Mouse (Mus musculus): ENCODE measurements at regions not wholly inside any gene's neighbourhood (a gene's known extent, or its start where the extent isn't known, plus 50 kb on each side); places are given as distances from the start of the nearest gene placed in this dataset.
A peak's percentile ranks its signal among the peaks of the same experiment; 100 is the strongest.

DNA sequence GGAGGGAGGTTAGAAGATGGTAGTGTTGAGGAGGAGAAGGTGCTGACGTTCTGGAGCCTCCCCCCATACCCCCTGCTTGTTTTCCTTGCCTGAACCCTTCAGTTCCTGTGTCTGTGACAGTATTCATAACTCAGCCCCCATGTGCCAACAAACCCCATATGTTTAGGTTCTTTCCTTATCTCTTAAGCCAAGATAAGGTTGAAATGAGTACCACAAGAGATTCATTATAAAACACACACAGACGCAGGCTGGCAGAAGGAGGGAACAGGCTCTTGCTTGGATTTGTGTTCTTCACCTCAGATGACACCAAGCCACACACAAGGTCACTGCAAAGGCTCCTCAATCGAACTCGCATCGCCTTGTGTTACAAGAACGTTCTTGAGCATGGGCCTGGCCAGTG lies 162.9 kb upstream of the Arid2 start:
- no peak for DNase-seq

DNA sequence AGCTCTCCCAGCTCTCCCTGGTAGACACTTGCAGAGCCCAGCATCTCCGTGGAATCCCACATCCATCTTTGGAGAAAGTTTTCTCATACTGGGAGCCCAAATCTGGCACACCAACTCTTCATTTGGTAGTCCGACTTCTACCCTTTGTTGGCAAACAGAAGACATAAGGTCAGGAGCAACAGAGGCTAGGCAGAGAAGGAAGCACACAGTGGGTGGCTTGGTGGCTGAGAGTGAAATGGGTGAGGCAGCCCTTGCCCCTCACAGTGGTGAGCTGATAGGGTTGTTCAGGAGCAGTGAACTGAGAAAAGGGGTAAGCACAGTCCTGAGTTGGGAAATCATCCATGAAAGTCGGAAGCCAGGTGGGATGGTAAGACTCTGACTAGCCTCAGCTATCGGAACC lies 157.6 kb upstream of the Arid2 start:
- no peak for DNase-seq

DNA sequence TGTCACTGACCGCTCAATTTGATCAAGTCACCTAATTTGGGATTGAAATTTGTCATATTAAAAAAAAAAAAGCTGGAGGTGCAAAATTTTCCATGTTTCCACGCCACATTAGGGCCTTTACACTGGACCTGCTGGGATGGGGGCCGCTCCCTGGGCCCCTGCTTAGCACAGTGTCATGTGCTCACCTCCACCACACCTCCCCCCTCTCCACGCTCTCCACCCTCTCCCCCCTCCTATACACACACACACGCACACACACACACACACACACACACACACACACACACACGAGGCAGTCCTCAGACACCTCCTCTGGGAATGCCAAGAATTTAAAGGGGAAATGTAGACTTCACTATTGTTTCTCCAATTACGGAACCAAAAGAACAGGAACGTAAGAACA lies 156.8 kb upstream of the Arid2 start:
- DNase-seq = no peak

DNA sequence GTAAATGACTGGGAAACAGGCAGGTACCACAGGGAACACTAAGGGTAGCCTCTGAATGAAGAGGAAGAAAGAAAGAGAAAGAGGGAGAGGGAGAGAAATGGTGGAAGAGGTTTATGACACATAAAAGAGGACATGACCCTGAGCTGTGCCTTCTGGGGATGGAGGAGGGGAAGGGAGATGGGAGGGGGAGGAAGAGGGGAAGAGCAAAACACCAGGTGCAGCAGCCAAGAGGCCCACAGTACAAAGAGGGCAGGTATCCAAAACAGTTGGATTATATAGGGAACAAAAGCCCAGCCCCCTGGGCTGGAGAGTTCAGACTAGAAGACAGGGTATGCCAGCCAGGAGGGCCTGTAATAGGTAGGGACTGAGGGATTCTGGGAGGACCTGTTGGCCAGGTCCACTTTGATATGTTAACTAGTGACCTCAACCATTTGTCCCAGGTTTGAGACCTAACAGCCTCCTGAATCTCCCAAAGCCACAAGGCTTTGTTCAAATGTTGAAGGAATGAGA lies 155.7 kb upstream of the Arid2 start:
- DNase-seq = no peak

DNA sequence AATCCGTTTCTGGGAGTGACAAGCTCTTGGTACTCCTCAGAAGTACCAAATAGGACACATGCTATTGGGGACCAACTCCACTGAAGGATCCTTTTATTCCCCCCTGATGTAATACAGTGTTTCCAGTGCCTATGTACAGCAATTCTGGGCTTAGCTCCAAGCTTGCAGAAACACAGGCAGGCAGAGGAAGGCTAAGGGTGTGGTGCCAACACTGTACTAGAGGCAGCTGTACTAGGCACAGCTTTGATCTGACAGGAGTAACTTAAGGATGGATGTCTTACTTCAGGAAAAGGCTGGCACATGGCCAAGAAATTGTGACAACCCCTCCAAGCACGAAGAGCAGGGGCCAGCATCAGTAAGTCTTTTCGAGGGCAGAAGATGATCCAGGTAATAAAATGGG lies 154.7 kb upstream of the Arid2 start:
- no peak for DNase-seq

DNA sequence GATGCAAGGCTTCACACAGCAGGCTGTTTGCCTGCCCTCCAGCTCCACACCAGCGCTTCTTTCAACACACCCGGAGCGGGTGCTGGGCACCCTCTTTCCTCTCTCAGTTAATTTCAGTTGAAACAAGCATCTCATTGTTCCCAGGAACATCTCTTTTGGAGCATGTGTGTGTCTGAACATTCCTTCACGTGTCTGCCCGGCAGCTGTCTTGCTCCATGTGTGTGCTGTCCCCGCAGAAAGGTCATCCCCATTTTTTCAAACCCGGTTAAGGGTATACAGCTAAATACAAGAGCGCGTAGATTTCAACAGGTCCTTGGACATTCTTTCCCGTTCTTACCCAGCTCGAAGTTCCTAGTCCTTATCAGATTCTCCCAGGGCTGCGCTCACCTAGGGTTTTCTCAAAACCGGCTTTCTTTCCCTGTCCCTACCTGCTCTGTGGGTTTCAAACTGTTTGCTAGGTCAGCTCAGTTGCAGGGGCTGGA lies 152.0 kb upstream of the Arid2 start:
- no peak for DNase-seq

DNA sequence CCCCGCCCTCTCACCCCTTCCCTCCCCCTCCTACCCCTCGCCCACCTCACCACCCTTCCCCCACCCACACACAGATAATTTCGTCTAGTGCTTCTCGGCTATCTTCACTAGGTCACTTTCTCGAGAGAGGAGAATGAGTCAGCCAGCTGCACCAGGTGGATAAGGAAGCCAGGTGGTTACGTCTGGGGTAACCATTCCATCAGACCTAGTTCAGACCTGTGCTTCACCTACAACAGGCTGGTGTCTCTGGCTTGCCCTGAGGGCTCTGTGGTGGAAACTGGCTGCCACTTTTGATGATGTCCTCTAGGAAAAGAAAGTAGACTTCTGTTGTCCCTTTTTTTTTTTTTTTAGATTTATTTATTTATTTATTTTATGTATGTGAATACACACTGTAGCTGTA lies 151.5 kb upstream of the Arid2 start:
- DNase-seq = no peak

DNA sequence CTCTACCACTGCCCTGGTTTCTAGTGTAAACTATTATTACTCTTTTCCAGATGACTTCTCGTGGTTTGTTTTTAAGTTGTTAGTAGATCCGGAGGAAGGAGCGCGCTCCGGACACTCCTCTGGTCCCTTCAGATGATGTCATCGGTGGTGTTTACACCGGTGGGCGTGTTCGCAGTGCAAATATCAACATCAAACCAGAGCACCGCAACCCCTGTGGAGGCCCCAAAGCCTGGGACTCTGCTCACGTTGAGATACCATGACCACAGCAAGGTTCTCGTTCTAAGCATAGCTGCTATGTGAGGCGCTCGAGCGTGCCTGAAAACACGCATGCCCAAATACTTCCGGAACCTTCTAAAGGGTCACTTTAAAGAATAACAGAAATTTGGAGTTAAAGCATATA lies 149.8 kb upstream of the Arid2 start:
- DNase-seq = no peak

DNA sequence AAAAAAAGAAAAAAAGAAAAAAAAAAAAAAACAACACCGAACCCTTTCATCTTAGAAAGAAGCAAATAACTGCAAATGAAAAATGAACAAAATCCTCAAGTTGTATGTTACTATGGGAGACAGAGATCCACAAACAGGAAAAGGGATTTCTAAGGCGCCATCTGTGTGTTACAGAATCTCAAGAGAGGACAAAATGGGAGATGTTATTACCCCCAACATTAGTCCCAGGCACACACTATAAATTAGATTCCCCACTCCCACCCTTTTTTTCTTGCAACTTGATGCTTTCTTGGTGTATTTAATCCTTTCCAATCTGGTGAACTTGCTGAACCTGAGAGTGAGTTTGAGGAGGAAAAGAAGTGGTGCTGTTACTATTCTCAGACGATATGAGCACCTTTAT lies 149.4 kb upstream of the Arid2 start:
- DNase-seq = no peak

DNA sequence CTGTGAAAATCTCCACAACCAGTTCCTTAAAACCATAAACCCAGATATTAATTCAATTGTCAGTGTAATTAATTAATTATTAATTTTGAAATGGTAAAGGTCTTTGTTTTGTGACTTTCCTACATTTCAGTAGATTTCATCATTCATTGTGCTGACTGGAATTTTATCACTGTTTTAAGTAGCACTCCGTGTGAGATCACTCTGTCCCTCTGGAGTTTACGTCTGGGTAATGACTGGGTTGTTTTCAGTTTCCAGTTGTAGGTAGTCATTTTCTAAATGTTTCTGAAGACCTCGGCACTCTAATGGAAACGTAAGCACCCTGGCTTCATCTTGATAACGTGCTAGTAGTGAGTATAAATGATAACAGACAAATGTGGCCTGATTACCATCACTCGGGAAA lies 133.8 kb upstream of the Arid2 start:
- DNase-seq = no peak

DNA sequence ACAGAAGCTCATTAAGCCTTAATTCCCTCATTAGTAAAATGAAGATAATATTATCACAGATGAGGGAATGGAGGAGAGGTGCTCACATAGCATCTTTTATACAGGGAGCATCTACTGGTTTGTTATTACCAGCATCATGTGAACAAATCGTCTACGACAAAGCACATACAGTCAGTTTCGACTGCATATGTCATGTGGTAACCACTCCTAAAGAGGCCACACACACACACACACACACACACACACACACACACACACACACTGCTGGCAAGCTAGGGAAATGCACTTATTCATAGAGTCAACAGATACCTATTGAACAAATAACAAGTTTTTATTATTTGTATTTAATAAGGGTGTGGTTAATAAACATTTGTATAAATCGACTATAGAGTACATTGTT lies 129.0 kb upstream of the Arid2 start:
- no peak for DNase-seq

DNA sequence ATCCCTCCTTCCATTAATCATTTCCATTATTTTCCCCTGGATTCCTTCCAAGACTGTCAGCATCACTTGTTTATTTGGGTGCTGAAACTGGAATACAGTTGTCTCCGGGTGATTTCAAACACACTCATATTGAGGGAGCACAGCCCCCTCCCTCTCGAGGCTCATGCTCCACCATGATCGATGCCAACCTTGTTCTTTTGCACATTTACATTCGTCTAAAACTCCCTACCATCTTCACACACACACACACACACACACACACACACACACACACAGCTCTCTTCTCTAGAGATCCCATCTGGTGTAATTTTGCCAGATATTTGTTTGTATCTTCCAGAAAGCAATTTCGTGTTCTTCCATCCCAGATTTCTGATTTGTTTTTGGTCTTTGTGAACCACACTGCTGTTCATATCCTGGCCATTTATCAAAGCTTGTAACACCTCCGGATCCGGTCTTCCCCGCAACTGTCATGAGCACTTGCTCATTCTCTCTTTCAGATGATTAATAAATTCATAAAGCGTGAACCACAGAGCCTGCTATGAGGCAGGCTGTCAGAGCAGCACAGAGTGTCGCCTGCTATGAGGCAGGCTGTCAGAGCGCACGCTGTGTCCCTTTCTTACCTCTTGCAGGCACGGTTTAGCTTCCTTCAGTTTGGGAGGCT lies 122.4 kb upstream of the Arid2 start:
- DNase-seq = no peak

DNA sequence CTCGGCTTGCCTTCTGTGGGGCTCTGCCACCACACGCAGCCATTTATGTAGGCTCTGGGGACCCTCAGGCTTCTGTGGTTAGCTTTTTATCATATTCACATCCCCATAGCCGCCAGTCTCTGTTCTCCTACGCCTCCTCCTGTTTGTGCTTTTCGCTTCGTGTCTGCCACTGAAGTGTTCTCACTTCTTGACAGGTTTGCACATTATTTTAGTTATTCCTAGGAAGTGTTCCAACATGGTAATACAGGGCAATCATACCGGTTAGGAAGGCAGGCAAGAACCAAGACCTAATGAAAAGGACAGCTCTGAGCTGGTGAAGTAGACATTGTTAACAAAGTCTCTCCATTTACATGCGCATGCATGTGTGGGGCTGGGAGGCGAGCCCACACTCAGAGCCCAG lies 120.1 kb upstream of the Arid2 start:
- DNase-seq = no peak

DNA sequence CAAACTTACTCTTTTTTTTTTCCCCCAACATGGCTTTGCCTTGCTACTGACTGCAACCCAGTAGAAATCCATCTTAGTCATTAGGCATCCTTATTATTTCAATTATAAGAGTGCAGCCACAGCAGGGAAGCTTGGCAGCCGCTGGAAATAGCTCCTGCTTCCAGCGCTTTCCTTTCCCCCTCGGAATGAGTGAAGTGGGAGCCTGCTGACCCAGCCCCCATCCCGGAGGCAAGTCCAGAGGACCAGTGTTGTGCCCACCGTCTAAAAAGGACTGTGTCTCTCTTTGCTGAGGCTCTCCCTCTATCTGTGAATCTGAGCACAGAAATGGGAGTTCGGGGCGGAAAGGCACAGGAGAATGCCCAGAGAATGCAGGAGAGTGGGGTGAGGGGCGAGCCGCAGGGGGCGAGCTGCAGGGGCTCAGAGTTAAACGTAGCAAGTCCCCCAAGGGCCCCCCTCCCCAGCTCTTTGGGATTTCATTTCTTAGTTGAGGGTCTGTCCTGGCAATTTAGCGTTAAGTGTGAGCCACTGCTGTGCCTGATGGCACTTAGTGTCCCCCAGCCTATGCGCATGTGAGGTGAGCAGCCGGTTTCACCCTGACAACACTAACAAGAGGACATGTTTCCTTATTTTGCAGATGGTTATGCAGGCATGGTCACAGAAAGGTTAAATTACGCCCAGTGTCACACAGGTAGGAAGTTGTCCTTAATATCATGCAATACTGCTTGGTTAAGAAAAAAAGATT lies 117.4 kb upstream of the Arid2 start:
- no peak for DNase-seq

DNA sequence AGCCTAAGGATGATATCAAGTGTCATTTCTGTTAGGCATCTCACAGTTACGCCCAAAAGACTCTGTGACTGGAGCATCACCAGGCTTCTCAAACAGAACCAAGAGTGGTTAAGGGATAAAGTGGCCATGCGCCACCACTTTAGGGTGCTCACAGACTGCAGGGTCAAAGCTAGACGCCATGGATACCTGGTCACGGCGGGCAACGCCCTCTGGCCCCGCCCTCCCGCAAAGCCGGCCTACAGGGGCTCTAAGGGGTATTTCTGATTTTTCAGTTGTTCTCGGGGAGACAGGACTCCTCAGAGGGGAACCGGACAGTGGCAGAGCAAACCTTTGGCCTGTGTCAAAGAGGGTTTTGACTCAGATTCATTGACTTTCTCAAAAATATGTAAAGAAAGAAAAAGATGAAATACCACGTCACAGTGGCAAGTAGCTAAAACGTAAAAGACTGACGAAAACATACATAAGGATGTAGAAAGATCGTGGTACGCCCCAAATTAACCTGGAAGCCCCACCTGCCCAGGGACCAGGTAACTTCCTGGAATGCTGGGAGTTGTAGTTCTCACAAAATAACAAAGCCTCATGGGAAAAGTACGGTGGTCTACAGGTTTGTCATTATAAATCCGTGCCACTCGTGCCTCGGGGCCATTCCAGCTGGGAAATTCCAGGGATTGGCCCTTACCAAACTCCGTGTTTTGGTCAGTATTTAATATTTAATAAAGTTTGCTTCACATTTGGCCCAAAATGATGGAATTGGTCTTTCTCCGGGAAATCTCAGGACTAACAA lies 116.1 kb upstream of the Arid2 start:
- DNase-seq = peak; percentile 51

DNA sequence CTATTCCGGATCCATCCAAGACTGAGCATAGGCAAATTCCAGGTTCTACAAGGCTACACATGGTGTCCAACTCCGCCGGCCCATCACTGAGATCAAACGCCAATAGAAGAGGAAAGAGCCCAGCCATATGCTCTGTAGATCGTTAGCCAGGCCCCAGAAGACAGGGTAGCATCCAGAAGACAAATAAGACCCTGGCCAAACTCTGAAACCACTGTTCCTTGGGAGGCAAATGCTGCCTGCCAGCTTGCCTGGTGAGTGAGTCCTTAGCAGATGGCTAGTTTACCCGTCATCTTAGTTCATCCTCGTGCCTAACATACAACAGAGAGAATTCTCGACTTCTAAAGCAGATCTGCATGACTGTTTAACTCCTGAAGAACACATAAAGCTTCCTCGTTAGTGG lies 109.4 kb upstream of the Arid2 start:
- no peak for DNase-seq

DNA sequence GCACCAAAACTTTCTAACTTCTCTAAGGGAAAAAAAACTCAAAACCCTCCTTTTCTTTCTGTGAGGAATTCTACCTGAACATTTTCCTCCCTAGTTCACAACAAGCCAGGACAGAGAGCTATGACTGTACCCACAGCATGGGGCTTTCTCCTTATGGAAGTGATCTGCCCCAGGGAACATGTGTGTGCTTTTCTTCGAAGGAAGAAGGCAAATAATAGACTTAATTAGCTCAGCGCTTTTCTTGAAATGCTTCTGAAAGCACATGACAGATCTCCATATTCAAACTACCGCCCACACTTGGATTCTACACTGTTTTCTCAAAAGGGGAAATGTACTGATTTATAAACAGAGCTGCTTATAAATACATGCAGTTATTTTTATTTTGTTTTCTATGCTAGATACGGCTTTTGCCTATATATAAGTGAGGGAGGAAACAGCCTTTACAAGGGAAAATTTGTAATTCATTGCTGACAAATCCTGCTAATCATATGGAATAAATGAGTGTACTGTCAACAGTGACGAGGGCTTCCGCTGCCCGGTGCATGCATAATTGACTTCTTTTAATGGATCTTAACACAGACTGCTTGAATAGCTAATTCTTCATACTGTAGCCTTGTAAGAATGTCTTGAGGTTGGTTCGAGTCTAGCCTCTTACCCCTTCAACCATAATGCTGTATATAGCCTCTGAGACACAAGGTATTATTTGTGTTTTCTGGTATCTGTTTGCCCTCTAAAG lies 108.8 kb upstream of the Arid2 start:
- DNase-seq = no peak

DNA sequence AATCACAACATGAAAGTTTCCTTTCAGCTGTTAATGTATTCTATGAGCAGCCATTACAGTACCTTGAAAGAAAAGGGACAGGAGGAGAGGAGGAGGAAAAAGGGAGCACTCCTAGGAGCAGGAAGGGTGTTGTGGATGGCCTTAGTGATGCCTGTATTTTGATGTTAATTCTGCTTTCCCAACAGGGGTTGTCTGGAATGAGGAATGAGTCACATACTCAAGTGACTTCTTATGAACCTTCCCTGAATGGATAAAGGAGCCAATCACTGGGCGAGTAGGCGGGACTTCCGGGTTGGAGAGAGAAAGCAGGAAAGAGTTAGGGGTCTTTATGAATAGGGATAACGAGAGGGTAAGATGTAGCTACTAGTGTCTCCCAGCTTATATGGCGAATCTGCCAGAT lies 107.8 kb upstream of the Arid2 start:
- DNase-seq = no peak

DNA sequence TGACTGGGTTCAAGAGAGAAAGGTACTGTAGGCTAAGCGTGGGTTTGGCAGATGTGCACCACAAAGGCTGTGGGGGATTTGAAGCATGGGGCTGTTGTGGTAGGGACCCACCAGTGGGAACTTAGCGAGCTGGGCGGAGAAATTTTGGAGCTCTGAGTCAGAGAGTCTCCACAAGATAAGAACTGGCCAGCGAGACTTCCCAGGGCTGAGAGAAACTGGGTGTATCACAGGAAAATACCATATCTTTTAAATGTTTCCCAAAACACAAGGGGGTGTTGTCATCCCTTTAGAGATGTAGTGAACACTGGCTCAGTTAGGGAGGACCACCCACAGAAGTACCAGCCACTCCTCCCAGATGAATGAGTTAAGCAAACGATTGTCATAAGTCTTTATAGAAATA lies 107.3 kb upstream of the Arid2 start:
- no peak for DNase-seq

DNA sequence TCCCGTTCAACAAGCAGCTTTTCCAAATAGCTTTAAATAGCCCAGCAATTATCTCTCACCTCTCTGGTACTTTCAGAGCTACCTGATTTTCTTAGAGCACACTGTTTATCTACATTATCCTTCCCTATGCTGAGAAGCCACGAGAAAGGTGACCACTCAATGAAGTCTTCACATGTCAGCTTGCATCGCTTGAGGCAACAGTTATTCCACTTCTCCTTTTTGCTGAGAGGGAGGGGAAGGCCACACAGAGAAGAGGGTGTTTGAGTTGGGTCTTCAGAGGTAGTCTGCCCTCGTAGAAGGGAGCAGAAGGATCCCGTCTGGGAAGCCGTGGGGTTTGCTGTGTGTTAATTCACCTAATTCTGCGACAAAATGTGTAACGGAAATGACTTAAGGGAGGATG lies 106.3 kb upstream of the Arid2 start:
- no peak for DNase-seq

DNA sequence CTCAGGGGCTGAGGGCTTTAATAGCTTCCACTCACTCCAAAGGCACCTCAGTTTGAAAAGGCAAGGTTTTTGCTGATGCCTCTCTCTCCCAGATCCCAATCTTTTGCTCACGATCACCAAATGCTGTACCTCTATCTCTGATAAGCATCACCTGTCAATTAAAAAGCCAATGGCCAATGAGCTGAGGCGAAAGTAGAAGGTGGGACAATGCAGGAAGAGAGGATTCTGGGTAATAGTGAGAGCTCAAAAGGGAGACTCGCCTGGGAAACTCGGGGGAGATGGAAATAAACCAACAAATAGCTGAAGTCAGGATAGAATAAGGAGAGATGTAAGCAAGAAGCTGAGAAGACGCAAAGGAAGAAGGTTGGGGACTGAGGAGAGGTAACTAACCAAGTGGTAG lies 105.0 kb upstream of the Arid2 start:
- no peak for DNase-seq

DNA sequence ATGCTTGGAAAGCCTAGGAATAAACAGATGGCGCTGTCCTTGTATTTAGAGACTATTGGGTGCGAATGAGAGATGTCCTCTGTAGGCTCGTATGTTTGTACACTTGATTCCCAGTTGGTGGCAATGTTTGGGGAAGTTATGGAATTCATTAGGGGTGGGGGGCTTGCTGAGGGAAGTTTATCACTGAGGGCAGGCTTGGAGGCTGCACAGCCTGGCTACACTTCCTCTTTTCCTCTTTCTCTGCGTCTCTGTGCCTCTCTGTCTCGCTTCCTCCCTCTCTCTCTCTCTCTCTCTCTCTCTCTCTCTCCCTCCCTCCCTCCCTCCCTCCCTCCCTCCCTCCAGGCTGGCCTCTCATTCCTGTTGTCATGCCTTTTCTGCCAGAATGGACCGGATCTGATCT lies 104.2 kb upstream of the Arid2 start:
- DNase-seq = no peak

DNA sequence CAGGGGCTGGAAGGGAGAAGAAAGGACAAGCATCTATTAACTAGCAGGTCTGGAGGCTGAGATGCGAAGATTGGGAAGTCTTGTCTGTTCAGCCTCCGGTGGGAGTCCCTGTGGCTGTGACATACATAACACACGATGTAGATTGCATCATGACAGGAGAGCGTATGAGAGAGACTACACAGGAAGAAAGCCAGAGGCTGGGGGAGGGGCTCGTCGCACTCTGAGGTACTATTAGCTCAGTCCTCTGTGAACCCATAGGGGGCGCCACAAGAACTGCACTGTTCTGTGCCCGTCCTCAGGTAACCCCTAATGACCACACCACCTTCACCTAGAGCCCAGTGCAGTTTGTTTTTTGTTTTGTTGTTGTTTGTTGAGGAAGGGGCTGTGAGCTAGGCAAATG lies 102.7 kb upstream of the Arid2 start:
- no peak for DNase-seq
